Mouse (Mus musculus) liver, embryonic 14.5 days (tissue): ENCODE data around the gene Lrg1. TPM values are rescaled to one million over a fixed set of nuclear protein-coding genes. Genes with fewer than 3 reads are reported as not detected.

Experiments used
- ATAC-seq: fragments of 200-750 bp; cut with Nextera tagmentation; 2 replicates; pipeline ENCODE4 v1.8.0; 2017; ENCODE audit warnings: moderate number of reproducible peaks, mild to moderate bottlenecking, moderate library complexity; ENCODE audit not compliant: insufficient read depth
- DNase-seq, 3 experiments: peaks; one replicate each; pipeline ENCODE4 v3.0.0-alpha.2; 2012 to 2013; ENCODE audit warnings: low read depth in 3 of 3, low spot score in 3 of 3
- H3K27ac ChIP-seq: fragments of 300-500 bp; sonication (generic); 2 replicates; pipeline ENCODE4 v1.5.1; 2014; ENCODE audit warnings: moderate library complexity, mild to moderate bottlenecking, control low read depth, inconsistent platforms
- H3K27me3 ChIP-seq: fragments of 300-500 bp; sonication (generic); 2 replicates; pipeline ENCODE4 v1.6.1; 2014; ENCODE audit warnings: mild to moderate bottlenecking, low read length, moderate library complexity; ENCODE audit not compliant: control insufficient read depth, insufficient read depth
- H3K36me3 ChIP-seq: fragments of 300-500 bp; sonication (generic); replicated peaks from 2 replicates; pipeline ENCODE4 v1.6.1; 2014; ENCODE audit warnings: low read depth; ENCODE audit not compliant: control insufficient read depth, insufficient read depth
- H3K4me1 ChIP-seq, 2 experiments: fragments of 200-500 bp in 1 of 2; fragments of 300-500 bp in 1 of 2; sonication (generic) in 1 of 2; replicated peaks; 2 replicates each; pipeline ENCODE4 v1.6.1; 2012 to 2014; ENCODE audit warnings: antibody characterized with exemption in 1 of 2, inconsistent platforms in 1 of 2, low read length in 1 of 2; ENCODE audit not compliant: control insufficient read depth in 2 of 2, insufficient read depth in 2 of 2
- H3K4me2 ChIP-seq: fragments of 300-500 bp; sonication (generic); 2 replicates; pipeline ENCODE4 v1.6.1; 2014; ENCODE audit warnings: low read depth, mild to moderate bottlenecking, control low read depth, moderate library complexity
- H3K4me3 ChIP-seq, 2 experiments: fragments of 200-500 bp in 1 of 2; fragments of 300-500 bp in 1 of 2; sonication (generic) in 1 of 2; 2 replicates each; pipeline ENCODE4 v1.5.1; 2012 to 2014; ENCODE audit warnings: low read depth in 2 of 2, low read length in 2 of 2, mild to moderate bottlenecking in 2 of 2, control low read depth in 1 of 2, inconsistent platforms in 1 of 2, moderate library complexity in 1 of 2; ENCODE audit not compliant: insufficient read depth in 1 of 2
- H3K9ac ChIP-seq: fragments of 300-500 bp; sonication (generic); replicated peaks from 2 replicates; pipeline ENCODE4 v1.6.1; 2014; ENCODE audit warnings: mild to moderate bottlenecking, control low read depth, moderate library complexity
- H3K9me3 ChIP-seq: fragments of 300-500 bp; sonication (generic); 2 replicates; pipeline ENCODE4 v1.6.1; 2016; ENCODE audit warnings: low read length, mixed read lengths; ENCODE audit not compliant: control insufficient read depth
- CTCF ChIP-seq: IDR thresholded peaks from 2 replicates; pipeline ENCODE4 v1.5.1; 2016; ENCODE audit warnings: antibody characterized with exemption, low read depth, control low read depth
- EP300 ChIP-seq: IDR thresholded peaks from 2 replicates; pipeline ENCODE4 v1.6.1; 2016; ENCODE audit warnings: antibody characterized with exemption, low read depth
- WGBS: fragments of 180-500 bp; shearing (Covaris S2); extraction: QIAGEN DNeasy Blood & Tissue Kit; methylation state at CpG from one replicate; pipeline ENCODE4 v1.1.7; 2014; ENCODE audit not compliant: insufficient replicate concordance; 5-methylcytosine and 5-hydroxymethylcytosine counted together
- polyA plus RNA-seq, 2 experiments: library from polyadenylated mRNA; depleted of rRNA in 1 of 2; stranded (reverse) in 1 of 2; unstranded in 1 of 2; fragments of >200 nt; fragmentation: Nextera tagmentation in 1 of 2; extraction: Ambion mirVana in 1 of 2; gene quantifications; 2 replicates each; pipeline versions ENCODE4 v1.2.1 to v1.2.3; 2012 to 2014

Gene Lrg1
- polyA plus RNA-seq, 2 experiments, result 0.09 to 0.67 TPM

- Histone ChIP-seq H3K27ac (no peak overlapping the region), H3K4me2 (peak overlapping the region; percentile 78; the same call in 1 of the 2 replicates), H3K36me3 (no peaks in the 10 kb centered on the region), H3K4me3 (no peak overlapping the region), H3K27me3 (no peaks in the 10 kb centered on the region), H3K9ac (no peak overlapping the region), H3K4me1 (peaks cover 4 to 12% of the 10 kb centered on the region in 2 experiments; a peak in 3 of 4 replicates), H3K9me3 (no peaks in the 10 kb centered on the region)
- no peak for TF ChIP-seq EP300
- peak; percentile 93 for TF ChIP-seq CTCF
- 4% methylated on average over 14 of the region's 14 CpGs for WGBS
- DNase-seq (peak in 2 of 3 experiments; percentile 30 to 47), ATAC-seq (no peak)
Observed at GRCm38 (mm10) chr17:56132661-56133060, 10.9 kb upstream of the Lrg1 start.

DNA sequence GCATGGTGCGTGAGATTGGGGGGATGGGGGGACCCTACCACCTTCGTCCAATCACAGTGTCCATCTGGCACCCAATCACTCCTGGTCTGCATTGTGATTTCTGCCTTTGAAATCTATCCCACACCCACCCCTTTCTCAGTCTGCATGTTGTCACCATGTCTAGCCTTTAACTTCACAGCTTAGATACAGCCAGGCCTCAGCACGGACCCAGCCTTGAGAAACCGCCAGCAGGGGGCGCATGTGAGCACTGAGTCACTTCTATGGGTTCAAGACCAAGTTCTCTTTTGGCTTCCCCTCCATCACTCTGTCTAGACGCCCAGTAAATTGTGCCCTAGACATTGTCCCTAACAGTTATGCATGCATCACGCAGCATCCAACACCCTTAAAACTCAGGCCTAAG lies 10.0 kb upstream of the Lrg1 start:
- Histone ChIP-seq H3K9ac (no peak overlapping the region), H3K27ac (no peak overlapping the region), H3K4me3 (no peak overlapping the region), H3K27me3 (no peaks in the 10 kb centered on the region), H3K4me2 (no peak overlapping the region), H3K4me1 (peaks cover 4 to 12% of the 10 kb centered on the region in 2 experiments; a peak in 3 of 4 replicates), H3K9me3 (no peaks in the 10 kb centered on the region), H3K36me3 (no peaks in the 10 kb centered on the region)
- WGBS, result 33% methylated on average over 7 of the region's 7 CpGs
- DNase-seq (peak; percentile 42 to 46 (median 46)), ATAC-seq (no peak)
- TF ChIP-seq EP300 (no peak), CTCF (peak; percentile 93)

- Histone ChIP-seq H3K9ac (no peak overlapping the region), H3K36me3 (no peaks in the 10 kb centered on the region), H3K27ac (no peak overlapping the region), H3K4me3 (no peak overlapping the region), H3K4me2 (no peak overlapping the region), H3K27me3 (no peaks in the 10 kb centered on the region), H3K4me1 (peaks cover 4 to 12% of the 10 kb centered on the region in 2 experiments; a peak in 3 of 4 replicates), H3K9me3 (no peaks in the 10 kb centered on the region)
- TF ChIP-seq CTCF (no peak), EP300 (no peak)
- ATAC-seq (no peak), DNase-seq (no peak)
- 85% methylated on average over 10 of the region's 10 CpGs for WGBS
Observed at GRCm38 (mm10) chr17:56131136-56131535, 9.3 kb upstream of the Lrg1 start.

GRCm38 (mm10) chr17:56128246-56128645 lies 6.4 kb upstream of the Lrg1 start:
- H3K27me3 ChIP-seq, result peaks cover 8% of the 10 kb centered on the region; the same call in 1 of the 2 replicates
- DNase-seq (no peak), ATAC-seq (no peak)
- H3K36me3 ChIP-seq, result no peaks in the 10 kb centered on the region
- 56% methylated on average over 15 of the region's 15 CpGs for WGBS
- H3K4me2 ChIP-seq, result no peak overlapping the region
- H3K9me3 ChIP-seq, result no peaks in the 10 kb centered on the region
- no peak overlapping the region for H3K4me3 ChIP-seq
- TF ChIP-seq EP300 (no peak), CTCF (no peak)
- no peak overlapping the region for H3K27ac ChIP-seq
- H3K9ac ChIP-seq, result no peak overlapping the region
- H3K4me1 ChIP-seq, result peaks cover 2 to 3% of the 10 kb centered on the region in 2 experiments; a peak in 2 of 4 replicates

GRCm38 (mm10) chr17:56126175-56126574 lies 4.4 kb upstream of the Lrg1 start:
- Histone ChIP-seq H3K4me1 (no peaks in the 10 kb centered on the region), H3K4me2 (no peak overlapping the region), H3K9me3 (peaks cover 4% of the 10 kb centered on the region; the same call in 1 of the 2 replicates), H3K4me3 (no peak overlapping the region), H3K9ac (no peak overlapping the region), H3K36me3 (no peaks in the 10 kb centered on the region), H3K27me3 (peaks cover 16% of the 10 kb centered on the region), H3K27ac (no peak overlapping the region)
- ATAC-seq, result no peak
- 65% methylated on average over 11 of the region's 11 CpGs for WGBS
- TF ChIP-seq EP300 (no peak), CTCF (no peak)
- no peak for DNase-seq
